Mouse (Mus musculus) ES-E14 (cell line): Measurements from ENCODE around the gene Zfp382.

Experiments
- MAFK ChIP-seq: IDR thresholded peaks from 2 replicates; pipeline ENCODE4 v1.6.1; 2014; ENCODE audit warnings: mild to moderate bottlenecking, low read depth, low read length, inconsistent platforms; ENCODE audit not compliant: insufficient read depth
- ZC3H11A ChIP-seq: IDR thresholded peaks from 2 replicates; pipeline ENCODE4 v1.6.1; 2012; ENCODE audit warnings: low read depth, mild to moderate bottlenecking, inconsistent platforms, low read length, borderline replicate concordance
- ZNF384 ChIP-seq: IDR thresholded peaks from 2 replicates; pipeline ENCODE4 v1.6.1; 2012; ENCODE audit warnings: low read depth, low read length, inconsistent platforms

GRCm38 (mm10) chr7:30099297-30099696 lies 22.4 kb upstream of the Zfp382 start:
- TF ChIP-seq ZNF384 (no peak), ZC3H11A (no peak), MAFK (no peak)
